Comparison of ENCODE assay signal across 7 mouse cellular contexts in the genomic region with DNA sequence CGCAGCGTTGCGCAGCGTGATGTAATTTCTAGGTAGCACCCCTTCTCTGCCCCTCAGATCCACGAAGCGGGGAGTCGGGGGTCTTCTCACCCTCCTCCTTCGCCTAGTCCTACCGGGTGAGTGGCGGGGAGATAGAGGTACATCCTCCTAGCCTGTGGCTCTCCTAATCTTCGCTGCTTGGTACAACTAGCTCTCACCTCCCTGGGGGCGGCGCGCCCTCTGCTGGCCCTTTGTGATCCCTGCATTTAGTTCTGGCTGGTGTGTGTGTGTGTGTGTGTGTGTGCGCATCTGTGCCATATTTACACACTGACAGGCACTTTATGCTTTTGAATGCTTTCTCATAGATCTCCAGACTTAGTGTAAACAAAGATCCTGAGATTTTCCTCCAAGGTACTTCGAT. TPM values are rescaled to one million over a fixed set of nuclear protein-coding genes. Genes with fewer than 3 reads are reported as not detected.
DNase-seq lines count a peak whose midpoint lies in the region; ATAC-seq and TF ChIP-seq lines count a peak whose summit lies in the region.

No protein-coding gene starts in this region.

- H3K27ac ChIP-seq in embryonic facial prominence, embryonic 11.5 days (replicated peaks; ENCODE audit: low read depth, low read length), result no peak overlapping the region
- H3K27ac ChIP-seq in limb, embryonic 12.5 days, result 0 out of 2 replicates have a peak overlapping the region, but pooled peaks have one; percentile 7
- peak overlapping the region; percentile 77; the same call in 1 of the 2 replicates for H3K27ac ChIP-seq in midbrain, postnatal 0 days (ENCODE audit: low read depth, low read length)

- peak; percentile 100 for TF ChIP-seq CTCF in midbrain, postnatal 0 days (IDR thresholded peaks at IDR 0.05)

- no peak overlapping the region; the same call in 1 of the 2 replicates for H3K9ac ChIP-seq in embryonic facial prominence, embryonic 11.5 days (replicated peaks; ENCODE audit: low read length)
- H3K9ac ChIP-seq in limb, embryonic 12.5 days (replicated peaks), result peak overlapping the region; percentile 82; the same call in 1 of the 2 replicates
- H3K9ac ChIP-seq in midbrain, postnatal 0 days (replicated peaks; ENCODE audit: low read length, poor library complexity, severe bottlenecking), result no peak overlapping the region; the same call in 1 of the 2 replicates

- H3K4me2 ChIP-seq in embryonic facial prominence, embryonic 11.5 days (ENCODE audit: low read depth, low read length), result peak overlapping the region; percentile 96
- peak overlapping the region; percentile 92 for H3K4me2 ChIP-seq in limb, embryonic 12.5 days
- peak overlapping the region; percentile 69 for H3K4me2 ChIP-seq in midbrain, postnatal 0 days (ENCODE audit: low read depth, low read length, poor library complexity, severe bottlenecking)

- peak; percentile 40; the same call in 1 of the 2 replicates for ATAC-seq in embryonic facial prominence, embryonic 11.5 days (replicated peaks; ENCODE audit: insufficient number of reproducible peaks, low FRiP score, low TSS enrichment, low read depth)
- peak; percentile 43; the same call in 1 of the 2 replicates for ATAC-seq in limb, embryonic 12.5 days (ENCODE audit: insufficient number of reproducible peaks, insufficient read depth, low FRiP score, low TSS enrichment, low read depth)
- peak; percentile 75 for ATAC-seq in midbrain, postnatal 0 days (ENCODE audit: low FRiP score)

- DNase-seq in adrenal gland, postnatal 14 days, result peak; percentile 93
- peak; percentile 92 for DNase-seq in embryonic facial prominence, embryonic 11.5 days (ENCODE audit: low spot score)
- DNase-seq in heart, adult 18-20 months, result peak; percentile 74 to 91
- peak; percentile 62 to 78 for DNase-seq in kidney, adult 8-10 months
- peak; percentile 95 for DNase-seq in midbrain, postnatal 0 days (ENCODE audit: low spot score)
- peak; percentile 24 to 81 for DNase-seq in spleen, postnatal 10 days (ENCODE audit: low spot score in 2 of 2)

- H3K27me3 ChIP-seq in embryonic facial prominence, embryonic 11.5 days (ENCODE audit: control insufficient read depth, insufficient read depth, low read length), result peaks cover 8% of the 10 kb centered on the region
- H3K27me3 ChIP-seq in limb, embryonic 12.5 days, result peaks cover 55% of the 10 kb centered on the region
- no peaks in the 10 kb centered on the region for H3K27me3 ChIP-seq in midbrain, postnatal 0 days (ENCODE audit: insufficient read depth, low read length)

- H3K9me3 ChIP-seq in embryonic facial prominence, embryonic 11.5 days (replicated peaks; ENCODE audit: control insufficient read depth, low read length), result 0 out of 2 replicates have a peak, but pooled peaks cover 3% of the 10 kb centered on the region
- no peaks in the 10 kb centered on the region for H3K9me3 ChIP-seq in limb, embryonic 12.5 days
- no peaks in the 10 kb centered on the region for H3K9me3 ChIP-seq in midbrain, postnatal 0 days (ENCODE audit: low read length)

- peak overlapping the region; percentile 63 for H3K4me3 ChIP-seq in embryonic facial prominence, embryonic 11.5 days (ENCODE audit: low read depth, low read length)
- peak overlapping the region; percentile 68 for H3K4me3 ChIP-seq in limb, embryonic 12.5 days (replicated peaks)
- H3K4me3 ChIP-seq in midbrain, postnatal 0 days (ENCODE audit: low read depth, low read length), result peak overlapping the region; percentile 75

- 2% methylated on average over 16 of the region's 16 CpGs for WGBS in embryonic facial prominence, embryonic 11.5 days
- under 1% methylated on average over 16 of the region's 16 CpGs for WGBS in limb, embryonic 12.5 days
- 2% methylated on average over 16 of the region's 16 CpGs for WGBS in midbrain, postnatal 0 days

- no peaks in the 10 kb centered on the region for H3K4me1 ChIP-seq in embryonic facial prominence, embryonic 11.5 days (ENCODE audit: control insufficient read depth, insufficient read depth, low read length)
- H3K4me1 ChIP-seq in limb, embryonic 12.5 days (replicated peaks), result peaks cover 22% of the 10 kb centered on the region
- peaks cover 6% of the 10 kb centered on the region; the same call in 1 of the 2 replicates for H3K4me1 ChIP-seq in midbrain, postnatal 0 days (ENCODE audit: insufficient read depth, low read length)

- H3K36me3 ChIP-seq in embryonic facial prominence, embryonic 11.5 days (replicated peaks; ENCODE audit: control insufficient read depth, insufficient read depth, low read depth, low read length), result no peaks in the 10 kb centered on the region
- H3K36me3 ChIP-seq in limb, embryonic 12.5 days, result no peaks in the 10 kb centered on the region
- no peaks in the 10 kb centered on the region for H3K36me3 ChIP-seq in midbrain, postnatal 0 days (ENCODE audit: insufficient read depth, low read length)

RNA-seq across cellular contexts. Expression of gene Nog, which starts 1.3 kb away (rescaled TPM):
- 0.64 and 0.85 TPM in 2 replicates for total RNA-seq in adrenal gland, postnatal 14 days (2021)
- polyA plus RNA-seq in embryonic facial prominence, embryonic 11.5 days (2014; fragmentation: Nextera tagmentation; extraction: Ambion mirVana), result 3.0 and 3.4 TPM in 2 replicates
- under 1 TPM; 0.15 to 0.30 TPM for total RNA-seq in heart, adult 18-20 months (2021)
- 11.1 TPM in 2 replicates for polyA plus RNA-seq in limb, embryonic 12.5 days (2016; fragmentation: Nextera tagmentation; extraction: Ambion mirVana)
- total RNA-seq in midbrain, postnatal 0 days (2014; rRNA removed), result 16.5 and 22.7 TPM in 2 replicates
- 5.8 and 6.6 TPM in 2 replicates for polyA plus RNA-seq in midbrain, postnatal 0 days (2015; fragmentation: Nextera tagmentation; extraction: Ambion mirVana)
